Mouse (Mus musculus) limb, embryonic 14.5 days (tissue): ENCODE results near the gene Acsbg1. TPM values are rescaled to one million over a fixed set of nuclear protein-coding genes. Genes with fewer than 3 reads are reported as not detected.

Experiments used
- ATAC-seq: fragments of 200-750 bp; cut with Nextera tagmentation; 2 replicates; pipeline ENCODE4 v1.8.0; 2017; ENCODE audit warnings: low read depth, moderate number of reproducible peaks, moderate TSS enrichment; ENCODE audit not compliant: low FRiP score
- DNase-seq: peaks from one replicate; pipeline ENCODE4 v3.0.0-alpha.2; 2015; ENCODE audit warnings: low spot score
- H3K27ac ChIP-seq: fragments of 300-500 bp; sonication (generic); replicated peaks from 2 replicates; pipeline ENCODE4 v1.5.1; 2014; ENCODE audit warnings: low read depth, mild to moderate bottlenecking, low read length, moderate library complexity, mixed read lengths
- H3K27me3 ChIP-seq: fragments of 300-500 bp; sonication (generic); 2 replicates; pipeline ENCODE4 v1.6.1; 2014; ENCODE audit warnings: low read length, mixed read lengths; ENCODE audit not compliant: control insufficient read depth, insufficient read depth
- H3K36me3 ChIP-seq: fragments of 300-500 bp; sonication (generic); 2 replicates; pipeline ENCODE4 v1.6.1; 2014; ENCODE audit warnings: mild to moderate bottlenecking, low read length, moderate library complexity, mixed read lengths; ENCODE audit not compliant: control insufficient read depth, insufficient read depth
- H3K4me1 ChIP-seq: fragments of 300-500 bp; sonication (generic); 2 replicates; pipeline ENCODE4 v1.6.1; 2014; ENCODE audit warnings: antibody characterized with exemption, low read length, mixed read lengths; ENCODE audit not compliant: control insufficient read depth, insufficient read depth
- H3K4me2 ChIP-seq: fragments of 300-500 bp; sonication (generic); replicated peaks from 2 replicates; pipeline ENCODE4 v1.6.1; 2014; ENCODE audit warnings: low read depth, mild to moderate bottlenecking, low read length, moderate library complexity; ENCODE audit not compliant: severe bottlenecking
- H3K4me3 ChIP-seq: fragments of 300-500 bp; sonication (generic); replicated peaks from 2 replicates; pipeline ENCODE4 v1.5.1; 2014; ENCODE audit warnings: low read length
- H3K9ac ChIP-seq: fragments of 300-500 bp; sonication (generic); 2 replicates; pipeline ENCODE4 v1.6.1; 2014; ENCODE audit warnings: mild to moderate bottlenecking, low read depth, low read length, moderate library complexity; ENCODE audit not compliant: severe bottlenecking
- H3K9me3 ChIP-seq: fragments of 300-500 bp; sonication (generic); 2 replicates; pipeline ENCODE4 v1.6.1; 2016; ENCODE audit warnings: low read length; ENCODE audit not compliant: control insufficient read depth
- POLR2A ChIP-seq: fragments of 200-500 bp; IDR thresholded peaks from 2 replicates; pipeline ENCODE4 v1.8.0; 2012; ENCODE audit warnings: inconsistent platforms, mild to moderate bottlenecking, moderate library complexity, borderline replicate concordance; ENCODE audit not compliant: insufficient read depth, insufficient read length; ENCODE audit errors: extremely low read depth
- WGBS: fragments of 180-500 bp; shearing (Covaris S2); extraction: QIAGEN DNeasy Blood & Tissue Kit; methylation state at CpG from one replicate; pipeline ENCODE4 v1.1.7; 2014; 5-methylcytosine and 5-hydroxymethylcytosine counted together
- polyA plus RNA-seq, 2 experiments: library from polyadenylated mRNA; depleted of rRNA in 1 of 2; stranded (reverse) in 1 of 2; unstranded in 1 of 2; fragments of >200 nt; fragmentation: Nextera tagmentation in 1 of 2; extraction: Ambion mirVana in 1 of 2; gene quantifications; 2 replicates each; pipeline versions ENCODE4 v1.2.1 to v1.2.3; 2012 to 2014

The Acsbg1 gene
- polyA plus RNA-seq, 2 experiments = 0.40 to 0.51 TPM

- no peaks in the 10 kb centered on the region for H3K9me3 ChIP-seq
- no peak overlapping the region for H3K4me2 ChIP-seq
- H3K9ac ChIP-seq = no peak overlapping the region
- no peak overlapping the region for H3K27ac ChIP-seq
- DNase-seq (no peak), ATAC-seq (no peak)
- no peaks in the 10 kb centered on the region for H3K36me3 ChIP-seq
- H3K27me3 ChIP-seq = no peaks in the 10 kb centered on the region
- 50% methylated on average over 1 of the region's 1 CpGs for WGBS
- TF ChIP-seq POLR2A = no peak
- H3K4me1 ChIP-seq = peaks cover 13% of the 10 kb centered on the region
- H3K4me3 ChIP-seq = no peak overlapping the region
These were observed 78.0 kb downstream of the Acsbg1 start for GRCm38 (mm10) chr9:54583712-54584111.

GRCm38 (mm10) chr9:54571130-54571839, 90.4 kb downstream of the Acsbg1 start:
- ATAC-seq = no peak
- Histone ChIP-seq H3K4me2 (no peak overlapping the region), H3K27ac (no peak overlapping the region), H3K9me3 (no peaks in the 10 kb centered on the region), H3K36me3 (no peaks in the 10 kb centered on the region), H3K9ac (no peak overlapping the region), H3K4me1 (no peaks in the 10 kb centered on the region), H3K27me3 (no peaks in the 10 kb centered on the region), H3K4me3 (no peak overlapping the region)
- 53% methylated on average over 9 of the region's 9 CpGs for WGBS
- no peak for DNase-seq
- no peak for TF ChIP-seq POLR2A

GRCm38 (mm10) chr9:54568732-54569131, 92.9 kb downstream of the Acsbg1 start:
- Histone ChIP-seq H3K4me1 (no peaks in the 10 kb centered on the region), H3K36me3 (no peaks in the 10 kb centered on the region), H3K4me3 (no peak overlapping the region), H3K27me3 (no peaks in the 10 kb centered on the region), H3K4me2 (no peak overlapping the region), H3K9me3 (no peaks in the 10 kb centered on the region), H3K27ac (no peak overlapping the region), H3K9ac (no peak overlapping the region)
- 52% methylated on average over 2 of the region's 2 CpGs for WGBS
- ATAC-seq (no peak), DNase-seq (no peak)
- no peak for TF ChIP-seq POLR2A

GRCm38 (mm10) chr9:54566958-54567357, 94.7 kb downstream of the Acsbg1 start:
- H3K9ac ChIP-seq = no peak overlapping the region
- H3K4me2 ChIP-seq = no peak overlapping the region
- 48% methylated on average over 4 of the region's 4 CpGs for WGBS
- H3K4me1 ChIP-seq = no peaks in the 10 kb centered on the region
- ATAC-seq (no peak), DNase-seq (peak; percentile 33)
- no peak overlapping the region for H3K4me3 ChIP-seq
- no peaks in the 10 kb centered on the region for H3K9me3 ChIP-seq
- H3K36me3 ChIP-seq = no peaks in the 10 kb centered on the region
- no peaks in the 10 kb centered on the region for H3K27me3 ChIP-seq
- no peak for TF ChIP-seq POLR2A
- no peak overlapping the region for H3K27ac ChIP-seq

- 87% methylated on average over 8 of the region's 8 CpGs for WGBS
- no peak overlapping the region for H3K4me3 ChIP-seq
These were observed 100.7 kb downstream of the Acsbg1 start for GRCm38 (mm10) chr9:54560831-54561601.

More at GRCm38 (mm10) chr9:54560831-54561601, 100.7 kb downstream of the Acsbg1 start:
- no peaks in the 10 kb centered on the region for H3K27me3 ChIP-seq
- no peak for DNase-seq
- no peak overlapping the region for H3K27ac ChIP-seq
- H3K4me1 ChIP-seq = no peaks in the 10 kb centered on the region; the same call in 1 of the 2 replicates
- no peaks in the 10 kb centered on the region for H3K9me3 ChIP-seq
- no peaks in the 10 kb centered on the region for H3K36me3 ChIP-seq
- TF ChIP-seq POLR2A = no peak
- no peak overlapping the region for H3K4me2 ChIP-seq
- ATAC-seq = no peak
- no peak overlapping the region for H3K9ac ChIP-seq
